Mouse (Mus musculus) heart, adult 11 months (tissue): ENCODE measurements around the gene Lrrc45.
A peak's percentile ranks its signal among the peaks of the same experiment; 100 is the strongest.

Source experiments
- DNase-seq: peaks from one replicate; pipeline ENCODE4 v3.0.0; 2022

Gene Lrrc45

GRCm38 (mm10) chr11:120728530-120729240 is 15.0 kb downstream of the Lrrc45 start:
- DNase-seq = peak; percentile 91

GRCm38 (mm10) chr11:120729432-120730050 is 15.8 kb downstream of the Lrrc45 start:
- peak; percentile 97 for DNase-seq

- peak; percentile 91 for DNase-seq
These were observed 16.7 kb downstream of the Lrrc45 start for GRCm38 (mm10) chr11:120730331-120730870.

GRCm38 (mm10) chr11:120731395-120731794 is 17.7 kb downstream of the Lrrc45 start:
- peak; percentile 88 for DNase-seq

GRCm38 (mm10) chr11:120731858-120732680 is 18.3 kb downstream of the Lrrc45 start, which contains the start of gene Cbr2:
TSS of gene Cbr2 (minus strand) at chr11:120732114.
- peak; percentile 96 for DNase-seq

GRCm38 (mm10) chr11:120733521-120733920 is 19.8 kb downstream of the Lrrc45 start:
- peak; percentile 98 for DNase-seq

- peak; percentile 78 for DNase-seq
These were observed 22.7 kb downstream of the Lrrc45 start for GRCm38 (mm10) chr11:120736424-120736823.

- DNase-seq = no peak
These were observed 27.3 kb downstream of the Lrrc45 start for GRCm38 (mm10) chr11:120740981-120741380.

- peak; percentile 76 for DNase-seq
These were observed 30.5 kb downstream of the Lrrc45 start for GRCm38 (mm10) chr11:120744121-120744701.

- peak; percentile 95 for DNase-seq
These were observed 34.2 kb downstream of the Lrrc45 start for GRCm38 (mm10) chr11:120747974-120748373.

- peak; percentile 94 for DNase-seq
These were observed 35.7 kb downstream of the Lrrc45 start for GRCm38 (mm10) chr11:120749430-120749829.

GRCm38 (mm10) chr11:120751606-120752005 is 37.9 kb downstream of the Lrrc45 start:
- DNase-seq = peak; percentile 65

GRCm38 (mm10) chr11:120760236-120760635 is 46.5 kb downstream of the Lrrc45 start:
- DNase-seq = no peak

- DNase-seq = peak; percentile 66
These were observed 48.3 kb downstream of the Lrrc45 start for GRCm38 (mm10) chr11:120761811-120762671.

GRCm38 (mm10) chr11:120762672-120763041 is 48.9 kb downstream of the Lrrc45 start, which contains the start of gene Hmga1b:
TSS of gene Hmga1b (plus strand) at chr11:120762794.
- DNase-seq = peak; percentile 83

GRCm38 (mm10) chr11:120763121-120763999 is 49.6 kb downstream of the Lrrc45 start:
- peak; percentile 81 for DNase-seq

GRCm38 (mm10) chr11:120767023-120767422 is 53.3 kb downstream of the Lrrc45 start:
- peak; percentile 72 for DNase-seq

GRCm38 (mm10) chr11:120768206-120768605 is 54.5 kb downstream of the Lrrc45 start:
- peak; percentile 74 for DNase-seq
